Mouse (Mus musculus) kidney, adult 2 months (tissue): ENCODE results near the gene Tspan18. TPM values are rescaled to one million over a fixed set of nuclear protein-coding genes. Genes with fewer than 3 reads are reported as not detected.
A peak's percentile ranks its signal among the peaks of the same experiment; 100 is the strongest.

ENCODE experiments used
- DNase-seq: peaks from one replicate; pipeline ENCODE4 v3.0.0; 2021
- H3K27ac ChIP-seq: fragments of 200-500 bp; 2 replicates; pipeline ENCODE4 v1.5.1; 2012; ENCODE audit warnings: low read depth, low read length, control low read depth, inconsistent platforms; ENCODE audit not compliant: insufficient read depth
- H3K27me3 ChIP-seq: fragments of 200-500 bp; replicated peaks from 2 replicates; pipeline ENCODE4 v1.6.1; 2012; ENCODE audit warnings: mild to moderate bottlenecking, moderate library complexity, low read length, inconsistent platforms; ENCODE audit not compliant: control insufficient read depth, insufficient read depth
- H3K36me3 ChIP-seq: fragments of 200-500 bp; 2 replicates; pipeline ENCODE4 v1.6.1; 2012; ENCODE audit warnings: mild to moderate bottlenecking, moderate library complexity, low read length, inconsistent platforms; ENCODE audit not compliant: control insufficient read depth, insufficient read depth
- H3K4me1 ChIP-seq: fragments of 200-500 bp; 2 replicates; pipeline ENCODE4 v1.6.1; 2011; ENCODE audit warnings: low read length; ENCODE audit not compliant: control insufficient read depth, insufficient read depth
- H3K4me3 ChIP-seq: fragments of 200-500 bp; 2 replicates; pipeline ENCODE4 v1.5.1; 2011; ENCODE audit warnings: mild to moderate bottlenecking, low read depth, low read length, control low read depth; ENCODE audit not compliant: insufficient read depth
- CTCF ChIP-seq: fragments of 200-500 bp; conservative IDR thresholded peaks from 2 replicates; pipeline ENCODE4 v1.5.1; 2011; ENCODE audit warnings: low read depth, mild to moderate bottlenecking, control low read depth, low read length, moderate library complexity, mixed read lengths; ENCODE audit not compliant: insufficient read depth, insufficient read length
- POLR2A ChIP-seq: fragments of 200-500 bp; IDR thresholded peaks from one replicate; pipeline ENCODE4 v1.6.1; 2011; ENCODE audit warnings: low read depth, low read length, control low read depth
- WGBS: fragments of 180-500 bp; shearing (Covaris S2); methylation state at CpG from one replicate; pipeline ENCODE4 v1.1.7; 2018; 5-methylcytosine and 5-hydroxymethylcytosine counted together
- polyA plus RNA-seq: library from polyadenylated mRNA; depleted of rRNA; stranded (reverse); fragments of >200 nt; gene quantifications from 2 replicates; pipeline ENCODE4 v1.2.3, GENCODE M21; 2012

Gene Tspan18
- polyA plus RNA-seq, 1 experiment = 20.9 TPM

DNA sequence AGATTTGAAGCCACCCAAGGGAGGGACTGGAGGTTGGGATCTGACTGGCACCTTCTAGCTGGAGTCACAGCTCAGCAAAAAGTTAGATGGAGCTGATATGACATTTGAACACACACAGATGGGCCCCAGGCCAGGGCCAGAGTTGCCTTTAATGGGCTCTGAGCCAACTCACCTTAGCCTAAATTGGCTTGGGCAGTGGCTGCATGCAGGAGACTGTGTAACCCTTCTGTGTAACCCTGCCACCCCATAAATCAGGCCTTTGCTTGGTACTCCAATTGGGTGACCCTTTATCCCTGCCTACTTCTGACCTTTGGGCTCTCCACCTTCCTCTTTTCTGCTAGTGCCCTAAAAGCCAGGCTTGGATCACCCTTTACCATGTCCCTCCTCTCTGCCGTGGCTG, 97.2 kb downstream of the Tspan18 start:
- Histone ChIP-seq H3K4me3 (no peak overlapping the region), H3K4me1 (no peaks in the 10 kb centered on the region), H3K27me3 (no peaks in the 10 kb centered on the region), H3K36me3 (no peaks in the 10 kb centered on the region), H3K27ac (no peak overlapping the region)
- DNase-seq = peak; percentile 81
- TF ChIP-seq CTCF = no peak
- no peak for TF ChIP-seq POLR2A
- WGBS = 62% methylated on average over 1 of the region's 1 CpGs

DNA sequence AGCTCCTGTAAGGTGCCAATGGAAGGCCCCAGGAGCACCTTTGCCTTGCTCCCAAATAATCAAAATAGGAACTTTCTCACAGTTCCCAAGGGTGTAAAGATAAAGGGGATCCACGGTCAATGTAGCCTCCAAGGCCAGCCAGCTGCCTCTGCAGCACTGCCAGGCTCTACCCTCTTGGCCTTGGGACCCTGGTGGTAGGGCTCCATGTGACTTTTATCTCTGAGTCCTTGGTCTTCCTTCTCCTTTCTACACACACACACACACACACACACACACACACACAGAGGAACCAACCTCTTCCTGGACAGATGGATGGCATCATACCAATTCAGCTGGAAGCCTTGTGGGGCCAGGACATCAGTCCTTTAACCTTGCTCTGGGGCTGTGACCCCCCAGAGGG, 102.2 kb downstream of the Tspan18 start:
- TF ChIP-seq POLR2A (no peak), CTCF (no peak)
- no peaks in the 10 kb centered on the region for H3K4me1 ChIP-seq
- H3K4me3 ChIP-seq = no peak overlapping the region
- DNase-seq = no peak
- WGBS = 80% methylated on average over 1 of the region's 1 CpGs
- H3K27ac ChIP-seq = no peak overlapping the region
- no peaks in the 10 kb centered on the region for H3K36me3 ChIP-seq
- no peaks in the 10 kb centered on the region for H3K27me3 ChIP-seq

DNA sequence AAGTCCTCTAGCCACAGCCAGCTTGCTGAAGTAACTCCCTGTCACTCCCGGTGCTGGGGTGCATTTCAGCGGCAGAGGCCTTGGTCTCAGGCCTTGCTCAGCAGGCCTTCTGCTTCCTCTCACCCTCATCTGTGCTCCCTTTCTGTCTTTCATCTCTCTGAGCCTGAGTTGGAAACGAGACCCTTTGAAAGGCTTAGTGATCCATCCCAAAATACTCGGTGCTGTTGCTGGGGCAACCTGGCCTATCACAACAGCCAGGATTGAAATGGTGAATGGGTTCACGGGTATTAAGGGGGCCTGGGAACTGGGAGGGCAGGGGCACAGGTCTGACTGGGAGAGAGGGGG, 105.9 kb downstream of the Tspan18 start:
- no peak for DNase-seq
- H3K4me3 ChIP-seq = no peak overlapping the region
- H3K27me3 ChIP-seq = no peaks in the 10 kb centered on the region
- H3K36me3 ChIP-seq = no peaks in the 10 kb centered on the region
- WGBS = 54% methylated on average over 5 of the region's 5 CpGs
- no peaks in the 10 kb centered on the region for H3K4me1 ChIP-seq
- no peak overlapping the region for H3K27ac ChIP-seq
- TF ChIP-seq POLR2A = no peak
- no peak for TF ChIP-seq CTCF

DNA sequence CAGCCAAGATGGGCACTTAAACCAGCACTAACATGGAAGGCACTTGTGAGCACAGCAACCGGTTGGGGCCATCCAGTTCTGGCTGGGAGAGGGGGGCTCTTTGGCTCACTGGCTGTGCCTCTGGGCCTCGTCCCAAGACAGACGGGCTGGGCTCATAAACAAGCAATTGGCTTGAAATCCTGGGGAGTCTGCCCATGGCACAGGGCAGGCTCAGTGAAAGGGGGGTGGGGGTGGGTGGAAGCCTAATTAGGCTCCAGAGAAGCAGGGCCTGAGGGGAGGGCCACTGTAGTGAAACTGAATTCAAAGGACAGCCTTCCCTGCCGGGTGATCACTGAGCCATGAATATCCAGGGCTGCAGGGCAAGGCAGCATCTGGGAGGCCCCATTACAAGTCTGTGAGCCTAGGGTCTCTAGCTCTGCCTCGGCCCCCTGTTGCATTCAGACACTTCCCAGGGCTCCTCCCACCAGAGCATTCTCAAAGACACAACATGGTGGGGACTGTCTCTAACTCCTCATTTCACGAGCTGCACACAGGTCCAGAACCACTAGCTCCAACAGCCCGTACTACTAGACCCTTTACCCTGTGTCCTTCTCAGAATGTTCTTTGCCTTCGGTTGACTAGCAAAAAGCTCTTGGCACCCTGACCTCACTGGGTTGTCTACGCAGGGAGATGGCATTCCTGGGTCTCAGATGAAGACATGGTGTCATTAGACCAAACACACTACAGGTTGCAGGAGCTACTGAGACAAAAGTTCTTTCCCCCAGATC, 106.4 kb downstream of the Tspan18 start:
- H3K27me3 ChIP-seq = no peaks in the 10 kb centered on the region
- no peak overlapping the region for H3K4me3 ChIP-seq
- H3K27ac ChIP-seq = no peak overlapping the region
- no peak for TF ChIP-seq POLR2A
- no peak for TF ChIP-seq CTCF
- WGBS = 56% methylated on average over 9 of the region's 9 CpGs
- DNase-seq = peak; percentile 46
- no peaks in the 10 kb centered on the region for H3K4me1 ChIP-seq
- H3K36me3 ChIP-seq = no peaks in the 10 kb centered on the region

DNA sequence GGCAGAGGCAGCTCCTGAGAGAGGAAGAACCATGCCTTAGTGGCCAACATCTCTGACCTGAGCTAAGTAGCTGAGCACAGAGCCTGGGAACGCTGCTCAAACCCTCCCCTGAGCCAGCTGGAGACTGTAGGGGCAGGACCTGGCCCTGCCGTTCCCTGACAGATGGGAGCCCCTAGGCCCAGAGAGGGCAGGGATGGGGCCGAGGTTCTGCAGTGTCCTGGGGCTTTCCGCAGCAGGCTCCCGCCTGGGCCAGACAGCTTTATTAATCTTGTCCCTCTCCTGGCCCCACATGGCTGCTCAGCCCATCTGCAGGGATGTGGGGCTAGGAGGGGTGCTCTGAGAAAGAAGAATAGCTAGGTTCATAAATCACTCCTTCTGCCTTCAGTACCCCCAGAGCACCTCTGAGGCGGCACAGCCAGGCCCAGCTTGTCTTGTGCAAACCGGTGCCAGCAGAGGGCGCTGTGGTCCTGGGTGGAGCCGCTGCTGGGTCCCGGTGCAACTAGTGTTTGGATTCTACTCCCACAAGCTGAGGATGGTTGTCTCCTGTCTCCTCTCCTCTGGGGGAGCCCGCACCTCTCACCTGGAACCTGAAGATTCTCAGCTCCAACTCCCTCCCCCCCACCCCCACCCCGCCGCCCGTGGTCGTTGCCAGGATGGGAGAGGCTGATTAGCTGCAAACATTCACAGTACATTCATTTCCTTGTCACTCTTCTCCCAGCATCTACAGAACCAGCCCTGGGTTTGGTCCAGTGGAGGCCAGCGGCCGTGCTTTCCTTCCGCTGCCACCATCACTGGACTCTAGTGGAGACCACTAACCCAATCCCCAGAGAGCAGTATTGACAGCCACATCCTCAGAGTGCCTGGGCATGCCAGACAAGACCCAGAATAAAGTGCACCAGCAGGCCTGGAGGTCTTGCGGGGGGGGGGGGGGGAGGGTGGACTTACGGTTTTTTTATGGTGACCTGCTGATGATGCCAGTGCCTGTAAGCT, 107.4 kb downstream of the Tspan18 start:
- peak; percentile 88 for DNase-seq
- H3K27ac ChIP-seq = no peak overlapping the region
- H3K4me1 ChIP-seq = no peaks in the 10 kb centered on the region
- no peaks in the 10 kb centered on the region for H3K36me3 ChIP-seq
- 14% methylated on average over 20 of the region's 20 CpGs for WGBS
- no peaks in the 10 kb centered on the region for H3K27me3 ChIP-seq
- TF ChIP-seq CTCF (peak; percentile 82), POLR2A (no peak)
- no peak overlapping the region for H3K4me3 ChIP-seq

DNA sequence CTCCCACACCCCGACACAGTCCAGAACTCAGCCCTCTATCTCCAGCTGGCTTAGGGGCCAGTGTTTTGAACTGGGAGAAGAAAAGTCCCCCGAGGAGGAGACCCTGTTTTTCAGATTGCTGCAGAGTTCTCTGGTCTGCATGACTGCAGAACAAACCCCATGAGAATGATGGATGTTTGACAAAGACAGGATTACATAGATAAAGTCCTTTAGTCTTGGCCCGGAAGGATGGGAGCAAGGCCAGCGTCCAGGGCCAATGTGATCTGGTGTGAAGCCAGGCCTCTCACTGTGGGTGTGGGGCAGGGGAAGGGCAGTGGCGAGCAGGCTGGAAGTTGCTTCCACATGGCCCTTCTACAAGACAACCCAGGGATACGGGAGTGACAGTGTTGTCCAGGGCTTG, 110.8 kb downstream of the Tspan18 start:
- Histone ChIP-seq H3K4me1 (no peaks in the 10 kb centered on the region), H3K27me3 (no peaks in the 10 kb centered on the region), H3K36me3 (no peaks in the 10 kb centered on the region), H3K27ac (no peak overlapping the region), H3K4me3 (no peak overlapping the region)
- WGBS = 58% methylated on average over 6 of the region's 6 CpGs
- peak; percentile 41 for DNase-seq
- TF ChIP-seq CTCF (no peak), POLR2A (no peak)

DNA sequence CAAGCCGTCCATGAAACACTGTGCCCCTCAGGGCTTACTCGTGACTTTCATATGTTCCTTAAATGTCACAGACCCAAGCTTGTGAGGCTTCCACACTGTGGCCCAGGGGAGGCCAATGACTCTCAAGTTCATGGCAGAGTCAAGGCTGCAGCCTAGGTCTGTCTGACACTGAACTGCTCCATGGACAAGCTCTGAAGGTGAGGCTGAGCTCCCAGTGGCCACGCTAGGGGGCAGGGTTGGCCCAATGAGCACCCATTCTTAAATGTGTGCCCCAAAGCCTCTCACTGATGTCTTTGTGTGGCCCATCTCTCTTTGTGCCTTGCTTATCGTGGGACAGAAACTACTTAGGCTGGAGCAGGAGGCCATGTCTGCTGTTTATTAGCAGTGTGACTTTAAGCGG, 113.9 kb downstream of the Tspan18 start:
- 77% methylated on average over 5 of the region's 5 CpGs for WGBS
- TF ChIP-seq POLR2A = no peak
- no peak; the same call in 1 of the 2 replicates for TF ChIP-seq CTCF
- no peak overlapping the region for H3K4me3 ChIP-seq
- DNase-seq = no peak
- H3K4me1 ChIP-seq = peaks cover 6% of the 10 kb centered on the region; the same call in 1 of the 2 replicates
- no peaks in the 10 kb centered on the region for H3K36me3 ChIP-seq
- H3K27ac ChIP-seq = no peak overlapping the region
- no peaks in the 10 kb centered on the region for H3K27me3 ChIP-seq
